Mouse (Mus musculus): ENCODE results near the gene Rbms3. TPM values are rescaled to one million over a fixed set of nuclear protein-coding genes. Genes with fewer than 3 reads are reported as not detected.

Gene Rbms3
- total and polyA plus RNA-seq, 3 experiments, result not detected

- Histone ChIP-seq H3K27ac (ENCODE audit: insufficient read depth, low read depth) (no peak overlapping the region), H3K4me3 (replicated peaks in 1 of 3; ENCODE audit: low read depth in 2 of 3, low read length in 2 of 3, poor library complexity in 1 of 3) (no peak overlapping the region), H3K79me2 (replicated peaks; ENCODE audit: control insufficient read depth, extremely low read depth, insufficient read depth, poor library complexity, severe bottlenecking) (no peaks in the 10 kb centered on the region), H3K36me3 (replicated peaks in 1 of 2; ENCODE audit: control insufficient read depth in 1 of 2, insufficient read depth in 1 of 2, low read length in 1 of 2) (no peaks in the 10 kb centered on the region), H3K4me2 (ENCODE audit: insufficient read depth, low read depth, poor library complexity, severe bottlenecking) (no peak overlapping the region), H3K9me3 (replicated peaks; ENCODE audit: low read length) (peaks cover 75% of the 10 kb centered on the region), H3K27me3 (replicated peaks) (no peaks in the 10 kb centered on the region), H3K9ac (ENCODE audit: insufficient read depth, low read depth) (no peak overlapping the region), H3K4me1 (ENCODE audit: control insufficient read depth in 1 of 2, insufficient read depth in 2 of 2) (no peaks in the 10 kb centered on the region)
- no peak for DNase-seq (ENCODE audit: extremely low read depth)
- in situ Hi-C loops (cut with MboI; ENCODE audit: low pct_ligation_motif_present, low pct_unique_long_range_greater_than_20kb, low sequenced_read_pairs), result no loop called here
- dilution Hi-C loops (cut with MboI; ENCODE audit: extremely low pct_ligation_motif_present, extremely low pct_unique_long_range_greater_than_20kb, low sequenced_read_pairs), result no loop called here
- TF ChIP-seq IRF4 (IDR thresholded peaks at IDR 0.05; ENCODE audit: low read depth, low read length), result no peak
- TF ChIP-seq SMC3 (IDR thresholded peaks at IDR 0.05; ENCODE audit: low read depth, low read length), result no peak
- no peak for TF ChIP-seq JUND (conservative IDR thresholded peaks at IDR 0.05; ENCODE audit: low read depth, low read length)
- TF ChIP-seq TBP (conservative IDR thresholded peaks at IDR 0.05; ENCODE audit: low read depth, low read length), result no peak
- no peak for TF ChIP-seq ETS1 (conservative IDR thresholded peaks at IDR 0.05; ENCODE audit: low read depth, low read length)
- no peak for TF ChIP-seq POLR2A (IDR thresholded peaks at IDR 0.05; ENCODE audit: low read depth, low read length)
- TF ChIP-seq EP300 (IDR thresholded peaks at IDR 0.05; ENCODE audit: low read length), result no peak
Observed at GRCm38 (mm10) chr9:116941116-116941515, 688.6 kb downstream of the Rbms3 start.

- Histone ChIP-seq H3K36me3 (replicated peaks in 1 of 2; ENCODE audit: control insufficient read depth in 1 of 2, insufficient read depth in 1 of 2, low read length in 1 of 2) (no peaks in the 10 kb centered on the region), H3K9me3 (replicated peaks; ENCODE audit: low read length) (peaks cover 73% of the 10 kb centered on the region), H3K27me3 (replicated peaks) (no peaks in the 10 kb centered on the region), H3K4me1 (ENCODE audit: control insufficient read depth in 1 of 2, insufficient read depth in 2 of 2) (no peaks in the 10 kb centered on the region), H3K27ac (ENCODE audit: insufficient read depth, low read depth) (no peak overlapping the region), H3K4me3 (replicated peaks in 1 of 3; ENCODE audit: low read depth in 2 of 3, low read length in 2 of 3, poor library complexity in 1 of 3) (peak overlapping the region in 1 of 3 experiments; percentile 9), H3K9ac (ENCODE audit: insufficient read depth, low read depth) (no peak overlapping the region), H3K4me2 (ENCODE audit: insufficient read depth, low read depth, poor library complexity, severe bottlenecking) (no peak overlapping the region), H3K79me2 (replicated peaks; ENCODE audit: control insufficient read depth, extremely low read depth, insufficient read depth, poor library complexity, severe bottlenecking) (no peaks in the 10 kb centered on the region)
- in situ Hi-C loops (cut with MboI; ENCODE audit: low pct_ligation_motif_present, low pct_unique_long_range_greater_than_20kb, low sequenced_read_pairs) (no loop called here), dilution Hi-C loops (cut with MboI; ENCODE audit: extremely low pct_ligation_motif_present, extremely low pct_unique_long_range_greater_than_20kb, low sequenced_read_pairs) (no loop called here)
- no peak for DNase-seq (ENCODE audit: extremely low read depth)
- TF ChIP-seq ZNF384 (IDR thresholded peaks at IDR 0.05; ENCODE audit: low read depth, low read length), result no peak
- no peak for TF ChIP-seq MYC (IDR thresholded peaks at IDR 0.05; ENCODE audit: low read depth, low read length)
- TF ChIP-seq ELF1 (IDR thresholded peaks at IDR 0.05; ENCODE audit: low read depth, low read length), result no peak
- no peak for TF ChIP-seq MAFK (IDR thresholded peaks at IDR 0.05; ENCODE audit: insufficient replicate concordance, low read length)
- no peak for TF ChIP-seq UBTF (IDR thresholded peaks at IDR 0.05; ENCODE audit: low read depth, low read length)
- no peak for TF ChIP-seq TCF12 (IDR thresholded peaks at IDR 0.05; ENCODE audit: low read depth, low read length)
- TF ChIP-seq ETS1 (conservative IDR thresholded peaks at IDR 0.05; ENCODE audit: low read depth, low read length), result no peak
- no peak for TF ChIP-seq NRF1 (IDR thresholded peaks at IDR 0.05; ENCODE audit: low read depth, low read length)
- no peak for TF ChIP-seq MXI1 (IDR thresholded peaks at IDR 0.05; ENCODE audit: low read depth, low read length)
- TF ChIP-seq CHD1 (IDR thresholded peaks at IDR 0.05; ENCODE audit: low read depth, low read length), result no peak
- no peak for TF ChIP-seq RCOR1 (conservative IDR thresholded peaks at IDR 0.05; ENCODE audit: low read depth, low read length)
- TF ChIP-seq ZKSCAN1 (IDR thresholded peaks at IDR 0.05; ENCODE audit: borderline replicate concordance, low read depth, low read length), result no peak
- no peak for TF ChIP-seq CTCF (conservative IDR thresholded peaks at IDR 0.05 in 1 of 2, IDR thresholded peaks at IDR 0.05 in 1 of 2; ENCODE audit: low read depth in 2 of 2, low read length in 2 of 2)
- no peak for TF ChIP-seq ZMIZ1 (IDR thresholded peaks at IDR 0.05; ENCODE audit: low read depth, low read length)
- TF ChIP-seq JUND (conservative IDR thresholded peaks at IDR 0.05; ENCODE audit: low read depth, low read length), result no peak
- TF ChIP-seq SIN3A (IDR thresholded peaks at IDR 0.05; ENCODE audit: low read length), result no peak
- TF ChIP-seq E2F4 (IDR thresholded peaks at IDR 0.05; ENCODE audit: insufficient replicate concordance, low read depth, low read length), result no peak
- no peak for TF ChIP-seq PAX5 (IDR thresholded peaks at IDR 0.05; ENCODE audit: low read length)
Observed at GRCm38 (mm10) chr9:116940693-116941092, 689.0 kb downstream of the Rbms3 start.
